Mouse (Mus musculus): ENCODE measurements around the gene Sost. TPM values are rescaled to one million over a fixed set of nuclear protein-coding genes. Genes with fewer than 3 reads are reported as not detected.

The Sost gene
- polyA plus RNA-seq, 1 experiment from 2014 or later, result 0.80 TPM

DNA sequence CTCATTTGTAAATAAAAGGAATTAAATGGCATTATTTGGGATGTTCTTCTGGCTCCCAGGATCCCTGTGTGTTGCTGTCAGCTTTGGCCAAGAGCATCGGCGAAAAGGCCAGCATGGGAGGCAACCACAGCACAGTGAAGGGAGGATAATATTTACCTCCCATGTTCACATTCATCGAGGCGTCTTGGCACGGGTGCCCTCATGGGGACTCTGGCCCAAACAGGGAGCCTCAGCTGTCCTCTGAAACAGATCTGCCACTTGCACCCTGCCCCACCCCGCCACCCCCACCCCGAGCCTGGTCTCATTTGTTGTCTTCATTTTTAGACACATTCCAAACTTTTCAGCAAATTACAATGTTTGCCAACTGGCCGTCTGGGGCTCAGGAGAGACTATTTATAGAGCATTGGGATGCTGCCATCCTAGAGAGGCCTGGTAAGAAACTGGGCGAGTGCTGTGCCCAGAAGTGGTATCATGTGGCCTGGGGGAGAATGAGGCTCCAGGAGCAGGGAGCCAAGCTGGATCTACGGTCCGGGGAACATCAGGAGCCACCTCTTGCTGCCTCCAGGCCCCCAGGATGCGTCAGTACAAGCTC is 45.4 kb downstream of the Sost start:
- H3K9ac ChIP-seq (replicated peaks; ENCODE audit: low read length), result no peak overlapping the region
- H3K4me3 ChIP-seq (ENCODE audit: low read length), result no peak overlapping the region
- peaks cover 10% of the 10 kb centered on the region; the same call in 1 of the 2 replicates for H3K27me3 ChIP-seq (ENCODE audit: insufficient read depth, low read length)
- H3K27ac ChIP-seq (ENCODE audit: low read length), result no peak overlapping the region
- H3K9me3 ChIP-seq (ENCODE audit: low read length), result no peaks in the 10 kb centered on the region
- H3K36me3 ChIP-seq (ENCODE audit: insufficient read depth, low read length), result no peaks in the 10 kb centered on the region
- no peak for ATAC-seq (ENCODE audit: low FRiP score, low TSS enrichment)
- WGBS, result 78% methylated on average over 12 of the region's 12 CpGs
- H3K4me1 ChIP-seq (ENCODE audit: insufficient read depth, low read length), result peaks cover 13% of the 10 kb centered on the region; the same call in 1 of the 2 replicates
- no peak overlapping the region for H3K4me2 ChIP-seq (replicated peaks; ENCODE audit: low read depth, low read length)

DNA sequence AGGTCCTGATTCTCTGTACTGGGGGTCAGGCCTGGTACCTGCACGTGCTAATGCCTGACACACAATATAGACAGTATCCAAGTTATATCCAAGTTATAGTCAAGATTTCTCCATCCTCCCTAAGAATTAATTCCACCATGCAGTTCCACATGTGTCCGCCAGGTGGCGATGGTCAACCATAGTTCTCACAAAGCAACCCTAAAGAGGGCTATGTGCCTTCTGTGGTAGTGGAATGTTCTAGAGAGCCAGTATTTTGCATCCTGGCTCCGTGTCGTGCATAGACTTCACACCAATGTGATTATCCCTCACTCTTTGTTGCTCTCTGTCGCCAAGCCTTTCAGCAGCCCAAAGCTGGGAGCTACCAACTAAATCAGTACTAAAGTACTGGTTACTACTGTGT is 47.2 kb downstream of the Sost start:
- no peak overlapping the region for H3K27ac ChIP-seq (ENCODE audit: low read length)
- no peaks in the 10 kb centered on the region for H3K36me3 ChIP-seq (ENCODE audit: insufficient read depth, low read length)
- H3K27me3 ChIP-seq (ENCODE audit: insufficient read depth, low read length), result peaks cover 10% of the 10 kb centered on the region; the same call in 1 of the 2 replicates
- peaks cover 4% of the 10 kb centered on the region; the same call in 1 of the 2 replicates for H3K4me1 ChIP-seq (ENCODE audit: insufficient read depth, low read length)
- H3K9me3 ChIP-seq (ENCODE audit: low read length), result no peaks in the 10 kb centered on the region
- no peak overlapping the region for H3K4me2 ChIP-seq (replicated peaks; ENCODE audit: low read depth, low read length)
- no peak overlapping the region for H3K9ac ChIP-seq (replicated peaks; ENCODE audit: low read length)
- 0% methylated on average over 6 of the region's 6 CpGs for WGBS
- ATAC-seq (ENCODE audit: low FRiP score, low TSS enrichment), result peak; percentile 75; the same call in 1 of the 2 replicates
- no peak overlapping the region for H3K4me3 ChIP-seq (ENCODE audit: low read length)

DNA sequence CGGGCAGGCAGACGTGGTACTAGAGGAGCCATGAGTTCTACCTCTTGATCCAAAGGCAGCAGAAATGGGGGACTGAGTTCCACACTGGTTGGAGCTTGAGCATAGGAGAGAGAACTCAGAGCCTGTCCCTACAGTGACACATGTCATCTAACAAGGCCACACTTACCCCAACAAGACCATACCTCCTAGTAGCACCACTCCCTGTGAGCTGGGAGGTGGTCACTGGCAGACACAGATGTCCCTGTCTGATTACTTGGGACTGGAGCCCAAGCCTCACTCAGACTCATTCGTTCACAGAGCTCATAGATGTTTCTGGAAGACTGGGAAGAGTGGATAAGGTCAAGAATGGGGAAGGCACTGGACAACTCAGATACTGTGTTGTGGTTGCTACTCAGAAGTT is 48.2 kb downstream of the Sost start:
- Histone ChIP-seq H3K4me3 (ENCODE audit: low read length) (no peak overlapping the region), H3K9ac (replicated peaks; ENCODE audit: low read length) (no peak overlapping the region), H3K27me3 (ENCODE audit: insufficient read depth, low read length) (peaks cover 10% of the 10 kb centered on the region; the same call in 1 of the 2 replicates), H3K9me3 (ENCODE audit: low read length) (no peaks in the 10 kb centered on the region), H3K4me2 (replicated peaks; ENCODE audit: low read depth, low read length) (no peak overlapping the region), H3K36me3 (ENCODE audit: insufficient read depth, low read length) (no peaks in the 10 kb centered on the region), H3K4me1 (ENCODE audit: insufficient read depth, low read length) (peaks cover 4% of the 10 kb centered on the region; the same call in 1 of the 2 replicates), H3K27ac (ENCODE audit: low read length) (no peak overlapping the region)
- 69% methylated on average over 3 of the region's 3 CpGs for WGBS
- no peak for ATAC-seq (ENCODE audit: low FRiP score, low TSS enrichment)

DNA sequence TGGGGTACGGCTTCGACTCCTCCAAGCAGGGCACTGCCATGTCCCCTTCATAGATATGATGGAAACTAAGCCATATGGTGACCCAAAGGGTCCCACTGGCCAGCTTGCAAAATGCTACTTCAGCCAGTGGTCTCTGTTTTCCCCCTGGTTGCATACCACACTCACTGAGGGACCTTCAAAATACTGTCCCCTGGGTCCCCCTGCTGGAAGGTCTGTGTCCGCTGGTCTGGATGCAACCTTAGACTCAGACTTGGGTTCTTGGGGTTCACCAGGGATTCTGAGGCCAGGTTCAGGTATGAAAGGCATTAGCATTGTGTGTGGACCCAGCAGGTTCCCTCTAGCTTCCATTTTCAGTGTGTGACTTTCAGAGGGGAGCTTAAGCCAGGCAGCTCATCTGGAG is 50.0 kb downstream of the Sost start:
- no peaks in the 10 kb centered on the region for H3K9me3 ChIP-seq (ENCODE audit: low read length)
- no peaks in the 10 kb centered on the region for H3K36me3 ChIP-seq (ENCODE audit: insufficient read depth, low read length)
- ATAC-seq (ENCODE audit: low FRiP score, low TSS enrichment), result no peak
- H3K27me3 ChIP-seq (ENCODE audit: insufficient read depth, low read length), result peaks cover 10% of the 10 kb centered on the region; the same call in 1 of the 2 replicates
- H3K9ac ChIP-seq (replicated peaks; ENCODE audit: low read length), result no peak overlapping the region
- peaks cover 4% of the 10 kb centered on the region; the same call in 1 of the 2 replicates for H3K4me1 ChIP-seq (ENCODE audit: insufficient read depth, low read length)
- 70% methylated on average over 3 of the region's 3 CpGs for WGBS
- no peak overlapping the region for H3K4me3 ChIP-seq (ENCODE audit: low read length)
- H3K4me2 ChIP-seq (replicated peaks; ENCODE audit: low read depth, low read length), result no peak overlapping the region
- no peak overlapping the region for H3K27ac ChIP-seq (ENCODE audit: low read length)

DNA sequence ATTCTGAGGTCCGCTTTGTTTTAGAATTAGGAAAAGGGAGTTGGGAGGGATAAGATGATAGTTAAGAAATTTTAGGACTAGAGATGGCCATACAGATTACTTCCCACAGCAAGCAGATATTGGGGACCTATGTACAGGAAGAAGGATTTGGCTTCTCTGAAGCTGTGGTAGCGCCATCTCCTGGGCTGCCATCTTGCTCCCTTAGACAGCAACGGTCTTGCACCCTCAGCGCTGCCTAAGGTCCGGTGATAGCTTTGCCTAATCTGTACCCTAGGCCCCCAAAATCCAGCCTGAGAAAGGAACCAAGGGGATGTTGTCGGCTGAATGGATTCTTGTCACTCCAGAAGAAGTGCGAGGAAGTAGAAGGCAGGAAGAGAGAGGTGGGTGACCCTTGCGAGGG is 53.2 kb downstream of the Sost start:
- Histone ChIP-seq H3K4me3 (ENCODE audit: low read length) (no peak overlapping the region), H3K27ac (ENCODE audit: low read length) (no peak overlapping the region), H3K9me3 (ENCODE audit: low read length) (no peaks in the 10 kb centered on the region), H3K4me2 (replicated peaks; ENCODE audit: low read depth, low read length) (no peak overlapping the region), H3K27me3 (ENCODE audit: insufficient read depth, low read length) (peaks cover 9% of the 10 kb centered on the region; the same call in 1 of the 2 replicates), H3K4me1 (ENCODE audit: insufficient read depth, low read length) (peaks cover 9% of the 10 kb centered on the region; the same call in 1 of the 2 replicates), H3K36me3 (ENCODE audit: insufficient read depth, low read length) (no peaks in the 10 kb centered on the region), H3K9ac (replicated peaks; ENCODE audit: low read length) (no peak overlapping the region)
- 64% methylated on average over 8 of the region's 8 CpGs for WGBS
- ATAC-seq (ENCODE audit: low FRiP score, low TSS enrichment), result no peak

Other genes with a start within 250 kb of the Sost start
- gene Dhx8, start 234.1 kb downstream of the Sost start, polyA plus RNA-seq (2015; fragmentation: Nextera tagmentation; extraction: Ambion mirVana), result 31.3 and 33.2 TPM in 2 replicates
- 51.0 and 63.2 TPM in 2 replicates for gene Etv4, start 181.6 kb downstream of the Sost start, polyA plus RNA-seq (2015; fragmentation: Nextera tagmentation; extraction: Ambion mirVana)
- gene Meox1, start 72.6 kb downstream of the Sost start, polyA plus RNA-seq (2015; fragmentation: Nextera tagmentation; extraction: Ambion mirVana), result 15.2 and 15.5 TPM in 2 replicates
- gene Cfap97d1, start 17.3 kb upstream of the Sost start, polyA plus RNA-seq (2015; fragmentation: Nextera tagmentation; extraction: Ambion mirVana), result not detected in 2 replicates
- 39.6 and 39.7 TPM in 2 replicates for gene Dusp3, start 20.0 kb upstream of the Sost start, polyA plus RNA-seq (2015; fragmentation: Nextera tagmentation; extraction: Ambion mirVana)
- 7.2 and 9.0 TPM in 2 replicates for gene Mpp3, start 61.4 kb upstream of the Sost start, polyA plus RNA-seq (2015; fragmentation: Nextera tagmentation; extraction: Ambion mirVana)
- gene Cd300lg, start 74.5 kb upstream of the Sost start, polyA plus RNA-seq (2015; fragmentation: Nextera tagmentation; extraction: Ambion mirVana), result 1.3 and 1.8 TPM in 2 replicates
- 14.4 and 16.4 TPM in 2 replicates for gene Mpp2, start 121.5 kb upstream of the Sost start, polyA plus RNA-seq (2015; fragmentation: Nextera tagmentation; extraction: Ambion mirVana)
- gene Ppy, start 134.3 kb upstream of the Sost start, polyA plus RNA-seq (2015; fragmentation: Nextera tagmentation; extraction: Ambion mirVana), result not detected in 2 replicates
- not detected in 2 replicates for gene Pyy, start 140.8 kb upstream of the Sost start, polyA plus RNA-seq (2015; fragmentation: Nextera tagmentation; extraction: Ambion mirVana)
- 0.10 and 0.17 TPM in 2 replicates for gene Nags, start 178.5 kb upstream of the Sost start, polyA plus RNA-seq (2015; fragmentation: Nextera tagmentation; extraction: Ambion mirVana)
- gene Tmem101, start 189.4 kb upstream of the Sost start, polyA plus RNA-seq (2015; fragmentation: Nextera tagmentation; extraction: Ambion mirVana), result 42.7 and 43.1 TPM in 2 replicates
- 90.2 and 108 TPM in 2 replicates for gene Lsm12, start 218.3 kb upstream of the Sost start, polyA plus RNA-seq (2015; fragmentation: Nextera tagmentation; extraction: Ambion mirVana)
- gene G6pc3, start 222.6 kb upstream of the Sost start, polyA plus RNA-seq (2015; fragmentation: Nextera tagmentation; extraction: Ambion mirVana), result 46.0 and 49.9 TPM in 2 replicates